Mouse (Mus musculus) midbrain, embryonic 11.5 days (tissue): Measurements from ENCODE around the gene Igfbp7. TPM values are rescaled to one million over a fixed set of nuclear protein-coding genes. Genes with fewer than 3 reads are reported as not detected.

Experiments used
- polyA plus RNA-seq: library from polyadenylated mRNA; unstranded; fragments of >200 nt; fragmentation: Nextera tagmentation; extraction: Ambion mirVana; gene quantifications from 2 replicates; pipeline ENCODE4 v1.2.1, GENCODE M21; 2014

The Igfbp7 gene
- polyA plus RNA-seq, 1 experiment from 2014 or later, result 25.1 TPM

Other genes with a start within 250 kb of the Igfbp7 start
- gene Spink2, start 196.6 kb downstream of the Igfbp7 start, polyA plus RNA-seq, result 0.55 and 0.68 TPM in 2 replicates
- 18.4 and 21.6 TPM in 2 replicates for gene Rest, start 142.6 kb downstream of the Igfbp7 start, polyA plus RNA-seq
- gene Noa1, start 98.0 kb downstream of the Igfbp7 start, polyA plus RNA-seq, result 34.1 and 36.6 TPM in 2 replicates
- gene Polr2b, start 97.9 kb downstream of the Igfbp7 start, polyA plus RNA-seq, result 113 and 124 TPM in 2 replicates